Mouse (Mus musculus) forebrain, embryonic 12.5 days (tissue): ENCODE measurements around the gene Ntn5. TPM values are rescaled to one million over a fixed set of nuclear protein-coding genes. Genes with fewer than 3 reads are reported as not detected.

Experiments
- ATAC-seq: fragments of 200-750 bp; cut with Nextera tagmentation; 2 replicates; pipeline ENCODE4 v1.8.0; 2017; ENCODE audit warnings: moderate TSS enrichment; ENCODE audit not compliant: low FRiP score
- H3K27ac ChIP-seq: fragments of 300-500 bp; sonication (generic); 2 replicates; pipeline ENCODE4 v1.5.1; 2016; ENCODE audit warnings: mild to moderate bottlenecking
- H3K27me3 ChIP-seq: fragments of 300-500 bp; sonication (generic); 2 replicates; pipeline ENCODE4 v1.6.1; 2016; ENCODE audit warnings: mild to moderate bottlenecking
- H3K36me3 ChIP-seq: fragments of 300-500 bp; sonication (generic); replicated peaks from 2 replicates; pipeline ENCODE4 v1.6.1; 2016; ENCODE audit warnings: mild to moderate bottlenecking
- H3K4me1 ChIP-seq: fragments of 300-500 bp; sonication (generic); 2 replicates; pipeline ENCODE4 v1.6.1; 2016
- H3K4me2 ChIP-seq: fragments of 300-500 bp; sonication (generic); 2 replicates; pipeline ENCODE4 v1.6.1; 2016; ENCODE audit warnings: mild to moderate bottlenecking, moderate library complexity
- H3K4me3 ChIP-seq: fragments of 300-500 bp; sonication (generic); replicated peaks from 2 replicates; pipeline ENCODE4 v1.5.1; 2016; ENCODE audit warnings: mild to moderate bottlenecking
- H3K9ac ChIP-seq: fragments of 300-500 bp; sonication (generic); 2 replicates; pipeline ENCODE4 v1.6.1; 2016; ENCODE audit warnings: mild to moderate bottlenecking
- H3K9me3 ChIP-seq: fragments of 300-500 bp; sonication (generic); 2 replicates; pipeline ENCODE4 v1.6.1; 2016
- WGBS: fragments of 180-500 bp; shearing (Covaris S2); methylation state at CpG from one replicate; pipeline ENCODE4 v1.1.7; 2016; 5-methylcytosine and 5-hydroxymethylcytosine counted together
- polyA plus RNA-seq: library from polyadenylated mRNA; unstranded; fragments of >200 nt; fragmentation: Nextera tagmentation; extraction: Ambion mirVana; gene quantifications from 2 replicates; pipeline ENCODE4 v1.2.1, GENCODE M21; 2016

Gene Ntn5
- polyA plus RNA-seq, 1 experiment from 2014 or later: 0.23 TPM

DNA sequence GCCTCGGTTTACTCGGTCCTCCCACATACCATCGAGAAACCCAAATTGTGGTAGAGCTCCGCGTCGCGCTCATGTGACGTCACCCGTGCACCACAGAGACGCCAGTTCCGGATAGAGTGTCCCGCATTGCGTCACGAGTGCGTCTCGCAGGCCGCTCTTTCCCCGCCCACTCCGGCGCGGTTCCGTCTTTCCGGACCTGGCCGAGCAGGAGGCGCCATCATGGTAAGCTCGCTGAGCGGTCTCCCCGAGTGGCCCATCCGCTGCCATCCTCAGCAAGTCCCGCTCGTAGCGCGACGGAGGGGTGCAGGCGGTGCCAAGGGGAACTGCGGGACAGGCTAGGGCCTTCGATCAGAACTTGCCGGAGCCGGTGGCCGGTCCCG lies 34.1 kb downstream of the Ntn5 start, which contains the start of gene Sphk2:
TSS of gene Sphk2 (minus strand) at position 85 of the 380 bp plus-strand sequence.
- under 1% methylated on average over 41 of the region's 41 CpGs for WGBS
- H3K27ac ChIP-seq: peak within 1 kb of the TSS; percentile 90
- H3K4me3 ChIP-seq: peak within 1 kb of the TSS; percentile 92
- no peaks in the 10 kb centered on the region for H3K9me3 ChIP-seq
- peaks cover 46% of the 10 kb centered on the region for H3K36me3 ChIP-seq
- peak within 1 kb of the TSS; percentile 93 for H3K4me2 ChIP-seq
- H3K4me1 ChIP-seq: peaks cover 45% of the 10 kb centered on the region
- ATAC-seq: peak; percentile 79
- peak within 1 kb of the TSS; percentile 97 for H3K9ac ChIP-seq
- H3K27me3 ChIP-seq: no peaks in the 10 kb centered on the region

DNA sequence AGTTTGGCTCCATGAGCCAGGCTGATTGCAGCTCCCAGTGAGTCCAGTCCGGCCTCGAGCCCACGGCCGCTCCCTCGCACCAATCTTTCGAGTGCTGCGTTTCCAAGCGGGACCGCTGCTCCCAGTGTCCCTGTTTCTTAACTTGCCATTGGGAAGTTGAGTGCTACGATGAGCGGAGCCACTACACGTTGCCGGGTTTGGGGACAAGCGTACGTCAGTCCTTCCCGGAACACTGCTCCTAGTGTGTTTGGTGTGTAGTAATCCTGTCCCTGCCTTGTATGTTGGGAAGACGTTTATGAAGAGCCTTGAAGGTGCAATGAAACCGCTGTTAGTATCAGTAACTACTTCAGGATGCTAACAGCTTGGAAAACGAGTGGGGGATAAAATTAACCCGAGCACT lies 34.5 kb downstream of the Ntn5 start:
- H3K4me2 ChIP-seq: peak overlapping the region; percentile 93
- under 1% methylated on average over 20 of the region's 20 CpGs for WGBS
- peak overlapping the region; percentile 97 for H3K9ac ChIP-seq
- H3K4me1 ChIP-seq: peaks cover 45% of the 10 kb centered on the region
- peaks cover 46% of the 10 kb centered on the region for H3K36me3 ChIP-seq
- H3K9me3 ChIP-seq: no peaks in the 10 kb centered on the region
- H3K27ac ChIP-seq: peak overlapping the region; percentile 90
- no peak for ATAC-seq
- H3K4me3 ChIP-seq: peak overlapping the region; percentile 92
- H3K27me3 ChIP-seq: no peaks in the 10 kb centered on the region

DNA sequence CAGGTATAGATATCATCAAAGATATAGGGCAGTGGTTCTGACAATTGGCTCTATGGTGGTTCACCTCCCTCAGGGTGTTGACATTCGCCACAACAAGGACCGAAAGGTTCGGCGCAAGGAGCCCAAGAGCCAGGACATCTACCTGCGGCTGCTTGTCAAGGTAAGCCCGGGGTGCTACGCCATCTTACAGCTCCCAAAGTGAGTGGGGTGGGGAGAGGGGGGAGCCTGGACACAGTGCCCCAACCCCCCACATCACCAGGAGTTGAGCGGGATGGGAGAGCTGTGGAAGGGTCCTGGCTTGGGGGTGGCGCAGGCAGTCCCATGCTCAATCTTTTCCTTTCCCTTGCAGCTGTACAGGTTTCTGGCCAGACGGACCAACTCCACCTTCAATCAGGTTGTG lies 35.4 kb downstream of the Ntn5 start:
- WGBS: 82% methylated on average over 10 of the region's 10 CpGs
- H3K27me3 ChIP-seq: no peaks in the 10 kb centered on the region
- no peaks in the 10 kb centered on the region for H3K9me3 ChIP-seq
- H3K27ac ChIP-seq: no peak overlapping the region
- peak overlapping the region; percentile 93 for H3K4me2 ChIP-seq
- no peak for ATAC-seq
- peak overlapping the region; percentile 97 for H3K9ac ChIP-seq
- peaks cover 42% of the 10 kb centered on the region for H3K4me1 ChIP-seq
- peak overlapping the region; percentile 92 for H3K4me3 ChIP-seq
- peaks cover 51% of the 10 kb centered on the region for H3K36me3 ChIP-seq

DNA sequence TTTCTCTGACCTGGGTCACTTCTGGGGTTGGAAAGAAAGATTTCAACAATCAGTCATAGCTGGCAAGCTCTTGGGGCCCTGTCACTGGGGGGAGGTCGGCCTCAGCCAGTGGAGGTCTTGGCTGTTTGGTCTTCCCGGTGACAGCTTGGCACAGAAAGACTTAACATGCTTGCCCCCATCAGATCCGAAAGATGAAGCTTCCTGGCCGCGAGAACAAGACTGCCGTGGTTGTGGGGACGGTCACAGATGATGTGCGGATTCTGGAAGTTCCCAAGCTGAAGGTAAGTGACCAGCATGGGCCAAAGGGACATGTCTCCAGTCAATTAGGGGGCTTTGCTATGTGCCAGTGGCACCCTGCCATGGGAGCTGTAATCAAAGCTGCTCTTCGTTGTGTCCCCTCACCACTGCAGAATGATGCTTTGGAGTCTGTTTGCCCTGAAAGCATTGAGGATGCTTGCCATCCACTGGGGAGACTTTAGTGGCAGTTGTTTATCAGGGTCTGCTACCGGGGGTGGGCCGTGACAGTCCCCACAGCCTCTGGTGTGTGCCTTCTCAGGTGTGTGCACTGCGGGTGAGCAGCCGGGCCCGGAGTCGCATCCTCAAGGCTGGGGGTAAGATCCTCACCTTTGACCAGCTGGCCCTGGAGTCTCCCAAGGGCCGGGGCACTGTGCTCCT lies 36.1 kb downstream of the Ntn5 start:
- Histone ChIP-seq H3K4me1 (peaks cover 35% of the 10 kb centered on the region), H3K4me2 (peak overlapping the region; percentile 93; the same call in 1 of the 2 replicates), H3K27ac (no peak overlapping the region), H3K9ac (peak overlapping the region; percentile 97; the same call in 1 of the 2 replicates), H3K4me3 (peak overlapping the region; percentile 92; the same call in 1 of the 2 replicates), H3K36me3 (peaks cover 58% of the 10 kb centered on the region), H3K9me3 (no peaks in the 10 kb centered on the region), H3K27me3 (no peaks in the 10 kb centered on the region)
- no peak for ATAC-seq
- 91% methylated on average over 16 of the region's 16 CpGs for WGBS

DNA sequence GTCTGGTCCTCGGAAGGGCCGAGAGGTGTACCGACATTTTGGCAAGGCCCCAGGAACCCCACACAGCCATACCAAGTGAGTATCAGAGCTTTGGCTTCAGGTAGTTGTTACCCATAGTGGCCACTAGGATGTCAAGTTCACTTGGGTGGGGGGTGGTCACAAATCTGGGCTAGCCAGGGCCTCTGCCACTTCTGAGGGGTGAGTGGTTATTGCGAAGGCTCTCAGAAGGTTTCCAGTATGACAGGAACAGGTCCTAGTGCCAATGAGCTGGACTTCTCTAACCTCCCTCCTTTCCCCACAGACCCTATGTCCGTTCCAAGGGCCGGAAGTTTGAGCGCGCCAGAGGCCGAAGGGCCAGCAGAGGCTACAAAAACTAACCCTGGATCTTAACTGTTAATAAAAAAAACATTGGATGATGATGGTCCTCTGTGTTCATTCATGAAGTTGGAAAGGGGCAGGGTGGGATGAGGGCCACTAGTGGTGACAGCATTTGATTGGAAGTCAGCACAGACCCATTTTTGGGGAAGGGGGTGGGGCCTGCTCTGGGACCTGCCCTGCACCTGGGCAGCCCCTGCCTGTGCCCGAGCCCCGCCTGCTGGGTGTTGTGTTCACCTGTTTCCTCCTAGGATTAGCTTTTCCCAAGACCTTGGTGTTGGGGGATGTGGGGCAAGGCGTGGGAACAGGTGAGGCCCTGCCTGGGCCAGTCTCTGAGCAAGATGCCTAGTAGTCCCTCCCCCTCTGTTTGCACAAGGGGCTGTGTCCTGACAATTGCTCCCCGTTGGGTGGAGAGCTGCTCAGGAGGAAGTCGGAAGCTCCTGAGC lies 36.8 kb downstream of the Ntn5 start, which contains the start of gene Fam83e:
TSS of gene Fam83e (plus strand) at position 800 of the 821 bp plus-strand sequence.
- H3K27me3 ChIP-seq: no peaks in the 10 kb centered on the region
- no peak within 1 kb of the TSS for H3K9ac ChIP-seq
- 0 out of 2 replicates have a peak within 1 kb of the TSS, but pooled peaks have one; percentile 59 for H3K27ac ChIP-seq
- no peak within 1 kb of the TSS for H3K4me3 ChIP-seq
- WGBS: 83% methylated on average over 14 of the region's 14 CpGs
- peaks cover 66% of the 10 kb centered on the region for H3K36me3 ChIP-seq
- ATAC-seq: no peak
- no peaks in the 10 kb centered on the region for H3K9me3 ChIP-seq
- H3K4me2 ChIP-seq: no peak within 1 kb of the TSS
- peaks cover 32% of the 10 kb centered on the region for H3K4me1 ChIP-seq

DNA sequence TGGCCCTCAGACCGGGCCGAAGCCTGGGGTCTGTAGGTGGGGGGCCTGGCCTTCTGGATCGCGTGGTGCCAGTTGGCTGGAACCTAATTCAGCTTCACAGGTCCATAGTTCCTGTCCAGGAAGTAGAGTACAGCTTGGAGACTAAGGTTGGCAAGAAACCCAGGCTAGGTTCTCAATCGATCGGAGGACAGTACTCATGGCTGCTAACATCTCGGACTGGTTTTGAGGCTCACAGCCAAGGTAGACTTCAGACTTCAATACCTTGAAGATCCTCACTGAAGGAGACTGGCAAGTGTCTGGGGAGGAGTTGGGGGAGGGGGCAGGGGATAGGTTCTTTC lies 37.4 kb downstream of the Ntn5 start:
- peaks cover 71% of the 10 kb centered on the region for H3K36me3 ChIP-seq

DNA sequence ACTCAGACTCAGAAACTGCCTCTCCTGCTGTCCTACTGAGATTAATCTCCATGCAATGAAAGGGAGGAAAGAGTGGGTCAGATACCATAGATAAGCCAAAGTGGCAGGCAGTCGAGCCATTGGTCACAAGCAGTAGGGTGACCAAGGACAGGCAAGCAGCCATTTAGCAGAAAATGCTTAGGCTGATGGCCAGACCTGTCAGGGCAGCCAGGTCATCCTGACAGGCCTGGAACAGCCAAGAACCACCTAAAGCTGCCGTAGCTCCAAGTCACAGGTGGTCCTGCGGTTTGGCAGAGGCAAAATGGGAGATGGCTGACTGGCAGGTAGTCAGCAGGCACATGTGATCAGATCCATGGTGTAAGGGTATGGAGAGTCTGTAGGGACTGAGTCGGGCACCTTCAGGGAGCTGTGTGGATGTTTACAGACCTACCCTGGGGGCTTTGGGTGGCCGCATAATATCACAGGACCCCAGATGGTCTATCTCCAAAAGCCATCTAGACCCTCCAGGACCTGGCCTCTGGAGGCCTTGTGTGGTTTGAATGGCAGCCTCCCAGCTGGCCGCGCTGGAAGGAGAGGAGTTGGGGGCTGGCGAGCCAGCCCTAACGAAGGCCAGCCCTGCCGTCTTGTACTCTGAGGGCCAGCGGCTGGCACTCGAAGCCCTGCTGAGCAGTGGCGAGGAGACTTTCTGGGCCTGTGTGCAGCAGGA lies 38.0 kb downstream of the Ntn5 start:
- Histone ChIP-seq H3K9me3 (no peaks in the 10 kb centered on the region), H3K36me3 (peaks cover 77% of the 10 kb centered on the region), H3K4me3 (no peak overlapping the region), H3K9ac (no peak overlapping the region), H3K4me2 (no peak overlapping the region), H3K27me3 (no peaks in the 10 kb centered on the region), H3K27ac (no peak overlapping the region), H3K4me1 (peaks cover 20% of the 10 kb centered on the region)
- 70% methylated on average over 13 of the region's 13 CpGs for WGBS
- ATAC-seq: no peak

More for the DNA sequence above, 37.4 kb downstream of the Ntn5 start:
- no peak overlapping the region for H3K4me2 ChIP-seq
- 0 out of 2 replicates have a peak overlapping the region, but pooled peaks have one; percentile 59 for H3K27ac ChIP-seq
- no peaks in the 10 kb centered on the region for H3K27me3 ChIP-seq
- H3K9ac ChIP-seq: no peak overlapping the region
- peaks cover 26% of the 10 kb centered on the region for H3K4me1 ChIP-seq
- no peak overlapping the region for H3K4me3 ChIP-seq
- ATAC-seq: no peak
- 85% methylated on average over 7 of the region's 7 CpGs for WGBS
- H3K9me3 ChIP-seq: no peaks in the 10 kb centered on the region

DNA sequence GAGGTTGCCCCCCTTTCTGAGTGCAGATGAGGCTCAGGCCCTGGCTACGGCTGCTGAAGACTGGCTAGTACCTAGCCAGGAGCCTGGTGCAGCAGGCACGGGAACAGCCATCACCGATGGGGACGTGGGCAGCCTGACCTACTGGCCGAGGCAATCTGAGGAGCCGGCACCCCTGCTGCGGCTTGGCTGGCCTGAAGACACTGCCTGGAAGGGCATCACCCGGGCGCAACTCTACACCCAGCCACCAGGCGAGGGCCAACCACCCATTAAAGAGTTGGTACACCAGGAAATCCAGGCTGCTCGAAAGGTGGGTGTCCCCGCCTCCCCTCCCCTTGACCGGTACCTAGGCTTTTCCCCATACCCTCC lies 38.5 kb downstream of the Ntn5 start:
- Histone ChIP-seq H3K9ac (no peak overlapping the region), H3K4me2 (no peak overlapping the region), H3K4me1 (peaks cover 15% of the 10 kb centered on the region), H3K27me3 (no peaks in the 10 kb centered on the region), H3K4me3 (no peak overlapping the region), H3K36me3 (peaks cover 83% of the 10 kb centered on the region), H3K9me3 (no peaks in the 10 kb centered on the region), H3K27ac (no peak overlapping the region)
- ATAC-seq: no peak
- 85% methylated on average over 13 of the region's 13 CpGs for WGBS

DNA sequence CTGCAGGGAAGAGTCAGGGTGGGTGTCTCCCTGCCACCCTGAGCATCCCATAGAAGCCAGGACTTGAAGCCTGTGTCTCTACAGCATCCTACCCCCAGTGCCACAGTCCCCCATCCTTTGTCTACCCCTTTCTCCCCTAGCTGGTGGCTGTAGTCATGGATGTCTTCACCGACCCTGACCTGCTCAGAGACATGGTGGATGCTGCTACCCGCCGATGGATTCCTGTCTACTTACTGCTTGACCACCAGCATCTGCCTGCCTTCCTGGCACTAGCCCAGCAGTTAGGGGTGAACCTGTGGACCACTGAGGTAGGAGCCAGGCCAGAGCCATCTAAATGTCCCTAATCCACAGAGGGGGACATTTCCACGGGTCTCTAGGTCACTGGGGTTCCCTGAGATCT lies 39.5 kb downstream of the Ntn5 start:
- no peak overlapping the region for H3K9ac ChIP-seq
- peaks cover 87% of the 10 kb centered on the region for H3K36me3 ChIP-seq
- H3K27ac ChIP-seq: no peak overlapping the region
- no peak overlapping the region for H3K4me3 ChIP-seq
- no peak for ATAC-seq
- 90% methylated on average over 4 of the region's 4 CpGs for WGBS
- H3K27me3 ChIP-seq: no peaks in the 10 kb centered on the region
- no peak overlapping the region for H3K4me2 ChIP-seq
- H3K4me1 ChIP-seq: peaks cover 15% of the 10 kb centered on the region
- no peaks in the 10 kb centered on the region for H3K9me3 ChIP-seq

DNA sequence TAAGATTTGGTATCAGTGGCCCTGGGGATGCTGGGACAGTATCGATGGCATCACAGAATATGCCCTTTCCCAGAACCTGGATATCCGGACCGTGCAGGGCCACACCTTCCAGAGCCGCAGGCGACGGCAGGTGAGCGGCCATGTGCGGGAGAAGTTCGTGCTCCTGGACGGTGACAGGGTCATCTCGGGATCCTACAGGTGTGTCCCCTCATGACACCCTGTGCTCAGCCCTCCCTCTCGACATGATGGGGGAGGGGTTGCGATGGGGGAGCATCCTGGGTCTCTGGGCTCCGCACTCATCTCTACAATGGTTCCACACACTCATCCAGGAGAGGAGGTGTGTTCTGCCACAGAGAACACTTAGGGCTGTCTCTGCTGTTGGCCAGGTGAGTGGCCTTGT lies 40.0 kb downstream of the Ntn5 start:
- no peak overlapping the region for H3K9ac ChIP-seq
- no peak overlapping the region for H3K27ac ChIP-seq
- no peak overlapping the region for H3K4me2 ChIP-seq
- no peaks in the 10 kb centered on the region for H3K9me3 ChIP-seq
- H3K4me3 ChIP-seq: no peak overlapping the region
- no peaks in the 10 kb centered on the region for H3K27me3 ChIP-seq
- ATAC-seq: no peak
- WGBS: 91% methylated on average over 14 of the region's 14 CpGs
- H3K36me3 ChIP-seq: peaks cover 88% of the 10 kb centered on the region
- peaks cover 13% of the 10 kb centered on the region for H3K4me1 ChIP-seq

DNA sequence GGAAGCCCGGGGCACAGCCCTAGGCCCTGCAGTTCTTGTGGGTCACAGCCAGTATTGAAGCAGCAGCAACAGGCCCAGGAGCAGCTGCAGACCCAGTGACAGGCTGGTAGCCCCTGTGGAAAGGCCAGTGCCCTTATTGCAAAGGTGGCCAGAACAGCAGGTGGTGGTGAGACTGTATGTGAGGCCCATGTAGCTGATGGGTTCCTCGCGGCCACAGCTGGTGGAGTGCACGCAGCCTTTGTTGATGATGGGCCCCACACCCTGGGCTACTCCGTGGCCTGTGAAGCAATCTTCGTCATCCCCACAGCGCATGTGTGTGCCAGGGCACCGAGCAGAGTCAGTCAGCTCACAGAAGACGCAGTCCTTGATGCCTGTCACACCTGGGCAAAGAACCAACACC lies 41.3 kb downstream of the Ntn5 start:
- 94% methylated on average over 9 of the region's 9 CpGs for WGBS
- H3K4me1 ChIP-seq: no peaks in the 10 kb centered on the region; the same call in 1 of the 2 replicates
- no peaks in the 10 kb centered on the region for H3K27me3 ChIP-seq
- no peak for ATAC-seq
- H3K36me3 ChIP-seq: peaks cover 86% of the 10 kb centered on the region
- H3K4me2 ChIP-seq: no peak overlapping the region
- no peak overlapping the region for H3K9ac ChIP-seq
- no peaks in the 10 kb centered on the region for H3K9me3 ChIP-seq
- no peak overlapping the region for H3K4me3 ChIP-seq
- no peak overlapping the region for H3K27ac ChIP-seq

DNA sequence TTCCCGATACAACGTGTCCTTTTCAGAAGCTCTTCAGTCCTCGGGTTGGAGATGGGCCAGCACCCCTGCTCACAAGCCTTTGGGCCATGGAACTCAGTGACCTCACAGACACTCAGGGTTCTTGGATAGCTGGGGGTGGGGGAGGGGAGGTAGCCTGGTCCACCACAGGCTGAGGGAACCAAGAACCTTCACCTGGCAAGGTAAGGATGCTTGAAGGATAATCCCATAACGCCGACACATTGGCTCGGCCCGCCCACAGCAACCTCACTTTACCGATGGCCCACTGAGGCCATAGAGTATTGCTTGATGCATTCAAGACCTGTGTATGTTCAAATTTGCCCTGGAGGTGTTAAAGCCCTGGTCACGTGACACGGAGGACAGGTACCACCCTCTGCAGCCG lies 41.9 kb downstream of the Ntn5 start, which contains the start of gene Spaca4:
TSS of gene Spaca4 (minus strand) at position 101 of the 400 bp plus-strand sequence.
- peaks cover 81% of the 10 kb centered on the region for H3K36me3 ChIP-seq
- WGBS: 97% methylated on average over 11 of the region's 11 CpGs
- ATAC-seq: no peak

More for the DNA sequence above, 41.9 kb downstream of the Ntn5 start, which contains the start of gene Spaca4:
- no peak within 1 kb of the TSS for H3K27ac ChIP-seq
- no peak within 1 kb of the TSS for H3K4me3 ChIP-seq
- no peak within 1 kb of the TSS for H3K4me2 ChIP-seq
- peaks cover 2% of the 10 kb centered on the region for H3K4me1 ChIP-seq
- H3K9me3 ChIP-seq: no peaks in the 10 kb centered on the region
- no peak within 1 kb of the TSS for H3K9ac ChIP-seq
- H3K27me3 ChIP-seq: no peaks in the 10 kb centered on the region
